Mouse (Mus musculus) midbrain, embryonic 11.5 days (tissue): Measurements from ENCODE around the gene Zfp979. TPM values are rescaled to one million over a fixed set of nuclear protein-coding genes. Genes with fewer than 3 reads are reported as not detected.
"Not testable (repeated sequence)": the region's sequence is repeated elsewhere in the genome, so short reads cannot be mapped to it uniquely, and the experiment has no call there.

Source experiments
- ATAC-seq: fragments of 200-750 bp; cut with Nextera tagmentation; 2 replicates; pipeline ENCODE4 v1.8.0; 2017; ENCODE audit warnings: moderate TSS enrichment, moderate library complexity; ENCODE audit not compliant: low FRiP score
- DNase-seq: peaks from one replicate; pipeline ENCODE4 v3.0.0; 2015; ENCODE audit warnings: low spot score; ENCODE audit errors: missing footprints
- H3K27ac ChIP-seq: fragments of 300-500 bp; sonication (generic); 2 replicates; pipeline ENCODE4 v1.5.1; 2014; ENCODE audit warnings: low read depth, low read length
- H3K27me3 ChIP-seq: fragments of 300-500 bp; sonication (generic); 2 replicates; pipeline ENCODE4 v1.6.1; 2014; ENCODE audit warnings: mild to moderate bottlenecking, low read length, moderate library complexity, mixed read lengths; ENCODE audit not compliant: control insufficient read depth, insufficient read depth
- H3K36me3 ChIP-seq: fragments of 300-500 bp; sonication (generic); 2 replicates; pipeline ENCODE4 v1.6.1; 2014; ENCODE audit warnings: mild to moderate bottlenecking, low read length, moderate library complexity, mixed read lengths; ENCODE audit not compliant: control insufficient read depth, insufficient read depth
- H3K4me1 ChIP-seq: fragments of 300-500 bp; sonication (generic); 2 replicates; pipeline ENCODE4 v1.6.1; 2014; ENCODE audit warnings: low read length; ENCODE audit not compliant: control insufficient read depth, insufficient read depth
- H3K4me2 ChIP-seq: fragments of 300-500 bp; sonication (generic); 2 replicates; pipeline ENCODE4 v1.6.1; 2014; ENCODE audit warnings: mild to moderate bottlenecking, moderate library complexity
- H3K4me3 ChIP-seq: fragments of 300-500 bp; sonication (generic); 2 replicates; pipeline ENCODE4 v1.5.1; 2014; ENCODE audit warnings: low read depth, low read length
- H3K9ac ChIP-seq: fragments of 300-500 bp; sonication (generic); 2 replicates; pipeline ENCODE4 v1.6.1; 2014; ENCODE audit warnings: low read length
- H3K9me3 ChIP-seq: fragments of 300-500 bp; sonication (generic); 2 replicates; pipeline ENCODE4 v1.6.1; 2016; ENCODE audit warnings: low read length; ENCODE audit not compliant: control insufficient read depth
- WGBS: fragments of 180-500 bp; shearing (Covaris S2); extraction: QIAGEN DNeasy Blood & Tissue Kit; methylation state at CpG from one replicate; pipeline ENCODE4 v1.1.7; 2014; 5-methylcytosine and 5-hydroxymethylcytosine counted together
- polyA plus RNA-seq: library from polyadenylated mRNA; unstranded; fragments of >200 nt; fragmentation: Nextera tagmentation; extraction: Ambion mirVana; gene quantifications from 2 replicates; pipeline ENCODE4 v1.2.1, GENCODE M21; 2014

The Zfp979 gene
- polyA plus RNA-seq = 2.8 and 3.1 TPM in 2 replicates

DNA sequence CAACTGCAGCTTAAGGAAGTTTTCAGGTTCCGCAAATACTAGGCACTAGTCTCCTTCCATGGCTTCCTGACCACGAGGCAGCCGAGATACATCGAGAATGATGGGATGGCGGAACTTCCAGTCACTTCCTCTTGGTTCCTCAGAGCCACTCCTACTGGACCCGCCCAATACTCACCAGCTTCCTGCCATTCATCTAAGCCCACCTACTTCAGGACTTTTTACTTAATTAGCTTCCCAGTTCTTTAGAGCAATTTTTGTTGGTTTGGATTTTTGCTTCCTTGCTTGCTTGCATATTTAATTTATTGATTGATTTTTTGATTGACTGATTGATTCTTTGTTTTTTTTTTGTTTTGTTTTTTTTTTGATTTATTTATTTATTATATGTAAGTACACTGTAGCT, at the start of gene Zfp979:
TSS of gene Zfp979 (minus strand) at position 101 of the 400 bp plus-strand sequence.
- H3K4me3 ChIP-seq, H3K27me3 ChIP-seq, DNase-seq, H3K4me1 ChIP-seq, H3K9me3 ChIP-seq, H3K27ac ChIP-seq, ATAC-seq, H3K36me3 ChIP-seq, H3K9ac ChIP-seq, H3K4me2 ChIP-seq: not testable (repeated sequence)
- WGBS = no CpG with 5 or more reads among the region's 6 CpGs

DNA sequence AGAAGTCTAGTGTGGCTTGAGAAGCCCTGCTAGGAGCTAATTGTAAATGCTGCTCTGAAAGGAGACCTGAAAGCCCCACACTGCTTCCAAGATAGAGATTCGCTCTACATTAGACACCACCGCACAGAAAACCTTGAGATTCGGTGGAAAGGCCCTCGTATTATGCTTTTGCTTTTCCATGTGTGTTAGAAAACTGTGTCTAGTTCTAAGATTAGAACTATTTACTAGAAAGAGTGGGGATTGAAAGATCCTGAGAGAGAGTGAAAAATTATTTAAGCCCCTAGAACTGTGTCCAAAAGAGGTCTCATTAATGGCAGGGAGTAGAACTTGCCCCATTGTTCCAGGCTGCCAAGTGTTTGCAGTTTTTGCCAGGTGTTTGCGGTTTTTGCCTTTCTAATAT, 12.9 kb upstream of the Zfp979 start:
- H3K27ac ChIP-seq, H3K4me1 ChIP-seq, H3K9me3 ChIP-seq, H3K36me3 ChIP-seq, H3K9ac ChIP-seq, H3K4me3 ChIP-seq, H3K4me2 ChIP-seq, ATAC-seq, H3K27me3 ChIP-seq: not testable (repeated sequence)
- peak; percentile 12 for DNase-seq
- 90% methylated on average over 4 of the region's 5 CpGs for WGBS

DNA sequence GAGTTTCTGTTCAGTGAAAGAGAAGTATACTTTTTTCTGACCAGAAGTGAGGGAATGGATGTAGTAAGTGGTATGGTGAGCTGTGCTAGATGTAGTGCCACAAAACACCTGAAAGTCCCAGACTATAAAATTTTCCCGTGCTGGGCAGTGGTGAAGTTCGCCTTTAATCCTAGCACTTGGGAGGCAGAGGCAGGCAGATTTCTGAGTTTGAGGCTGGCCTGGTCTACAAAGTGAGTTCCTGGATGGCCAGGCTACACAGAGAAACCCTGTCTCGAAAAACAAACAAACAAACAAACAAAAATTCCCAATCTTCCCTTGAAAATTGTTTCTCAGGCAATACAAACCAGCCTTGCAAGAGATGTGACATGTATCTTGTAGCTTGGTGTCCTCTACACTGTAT, 5.1 kb upstream of the Zfp979 start:
- not testable (repeated sequence) for ATAC-seq

DNA sequence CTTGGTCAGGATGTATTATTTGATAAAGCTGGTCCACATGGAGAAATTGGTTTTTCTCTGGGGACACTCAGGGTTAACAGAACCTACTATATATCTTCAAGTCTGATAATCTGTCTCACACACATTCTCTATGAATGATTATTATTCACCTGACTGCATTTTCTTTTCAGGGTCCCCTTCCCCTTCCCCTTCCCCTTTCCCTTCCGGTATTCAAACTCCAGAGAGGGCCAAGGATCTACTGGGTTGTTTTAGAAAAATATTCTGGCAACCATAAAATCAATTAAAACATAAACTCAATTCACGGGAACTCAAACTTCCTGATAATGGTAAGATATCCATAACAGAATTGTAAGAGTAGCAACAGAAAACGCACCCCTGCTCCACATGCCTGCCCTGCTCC, 381 bp downstream of the Zfp979 start:
- WGBS = 43% methylated on average over 2 of the region's 3 CpGs
- DNase-seq = not testable (repeated sequence)

More for the DNA sequence above, 5.1 kb upstream of the Zfp979 start:
- H3K4me1 ChIP-seq, H3K4me2 ChIP-seq, H3K9ac ChIP-seq, H3K27me3 ChIP-seq, H3K27ac ChIP-seq, H3K4me3 ChIP-seq, H3K9me3 ChIP-seq, DNase-seq, H3K36me3 ChIP-seq: not testable (repeated sequence)
- WGBS = no CpG with 5 or more reads among the region's 3 CpGs

DNA sequence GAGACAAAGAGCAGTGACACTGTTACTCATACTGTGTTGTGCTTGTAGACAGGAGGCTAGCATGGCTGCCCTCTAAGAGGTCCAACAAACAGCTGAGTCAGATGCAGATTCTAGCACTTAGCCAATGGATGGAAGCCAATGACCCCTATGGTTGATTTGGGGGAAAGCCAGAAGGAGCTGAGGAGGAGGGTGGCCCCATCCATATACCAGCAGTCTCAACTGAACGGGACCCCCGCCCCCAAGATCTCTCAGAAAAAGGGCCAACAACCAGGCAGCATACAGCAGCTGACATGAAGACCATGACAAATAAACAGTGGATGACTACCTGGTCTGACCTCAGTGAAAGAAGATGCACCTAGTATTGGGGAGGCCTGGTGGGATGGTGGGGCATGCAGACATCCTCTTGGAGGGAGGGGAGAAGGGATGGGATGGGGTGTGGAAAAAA, 8.5 kb downstream of the Zfp979 start:
- not testable (repeated sequence) for H3K4me3 ChIP-seq, H3K9me3 ChIP-seq, DNase-seq, H3K36me3 ChIP-seq, H3K27ac ChIP-seq, H3K27me3 ChIP-seq, H3K4me2 ChIP-seq, H3K9ac ChIP-seq, H3K4me1 ChIP-seq
- peak; percentile 77 for ATAC-seq
- WGBS = no CpG with 5 or more reads among the region's 2 CpGs

More for the DNA sequence above, 381 bp downstream of the Zfp979 start:
- not testable (repeated sequence) for H3K4me2 ChIP-seq, H3K9ac ChIP-seq, H3K36me3 ChIP-seq, H3K27ac ChIP-seq, H3K4me1 ChIP-seq, H3K9me3 ChIP-seq, H3K4me3 ChIP-seq, H3K27me3 ChIP-seq
- ATAC-seq = 0 out of 2 replicates have a peak, but pooled peaks have one; percentile 50

DNA sequence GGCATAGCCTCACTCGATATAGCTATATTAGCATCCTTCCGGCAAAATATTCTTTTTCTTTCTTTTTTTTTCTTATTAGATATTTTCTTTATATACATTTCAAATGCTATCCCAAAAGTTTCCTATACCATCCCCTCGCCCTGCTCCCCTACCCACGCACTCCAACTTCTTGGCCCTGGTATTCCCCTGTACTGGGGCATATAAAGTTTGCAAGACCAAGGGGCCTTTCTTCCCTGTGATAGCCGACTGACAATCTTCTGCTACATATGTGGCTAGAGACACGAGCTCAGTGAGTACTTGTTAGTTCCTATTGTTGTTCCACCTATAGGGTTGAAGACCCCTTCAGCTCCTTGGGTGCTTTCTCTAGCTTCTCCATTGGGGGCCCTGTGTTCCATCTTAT, 35.8 kb downstream of the Zfp979 start:
- not testable (repeated sequence) for H3K4me3 ChIP-seq, DNase-seq, H3K9me3 ChIP-seq, H3K4me2 ChIP-seq, H3K4me1 ChIP-seq, H3K27me3 ChIP-seq, ATAC-seq, H3K27ac ChIP-seq, H3K9ac ChIP-seq, H3K36me3 ChIP-seq
- 90% methylated on average over 6 of the region's 6 CpGs for WGBS

DNA sequence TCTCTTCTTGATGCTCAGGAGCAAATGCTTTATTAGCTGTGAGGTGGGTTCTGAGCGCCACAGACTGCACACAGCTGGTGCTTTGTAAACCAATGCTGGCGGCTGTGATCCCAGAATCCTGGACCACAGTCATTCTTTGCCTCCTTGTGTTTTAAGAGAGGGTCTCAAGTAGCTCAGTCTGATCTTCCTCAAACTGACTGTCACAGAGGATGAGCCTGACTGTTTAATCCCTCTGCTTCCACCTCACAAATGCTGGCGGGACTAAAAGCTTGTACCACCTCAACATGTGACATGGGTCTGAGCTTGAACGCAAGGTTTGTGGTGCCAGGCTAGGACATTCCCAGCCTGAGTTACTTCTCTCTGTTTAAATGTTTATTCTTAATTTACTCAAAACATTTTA, 36.8 kb downstream of the Zfp979 start:
- Histone ChIP-seq H3K9me3 (no peaks in the 10 kb centered on the region; the same call in 1 of the 2 replicates), H3K4me2 (no peak overlapping the region), H3K27me3 (no peaks in the 10 kb centered on the region), H3K36me3 (no peaks in the 10 kb centered on the region), H3K4me1 (no peaks in the 10 kb centered on the region), H3K4me3 (no peak overlapping the region), H3K27ac (no peak overlapping the region), H3K9ac (no peak overlapping the region)
- no peak for ATAC-seq
- 81% methylated on average over 4 of the region's 4 CpGs for WGBS
- peak; percentile 79 for DNase-seq

DNA sequence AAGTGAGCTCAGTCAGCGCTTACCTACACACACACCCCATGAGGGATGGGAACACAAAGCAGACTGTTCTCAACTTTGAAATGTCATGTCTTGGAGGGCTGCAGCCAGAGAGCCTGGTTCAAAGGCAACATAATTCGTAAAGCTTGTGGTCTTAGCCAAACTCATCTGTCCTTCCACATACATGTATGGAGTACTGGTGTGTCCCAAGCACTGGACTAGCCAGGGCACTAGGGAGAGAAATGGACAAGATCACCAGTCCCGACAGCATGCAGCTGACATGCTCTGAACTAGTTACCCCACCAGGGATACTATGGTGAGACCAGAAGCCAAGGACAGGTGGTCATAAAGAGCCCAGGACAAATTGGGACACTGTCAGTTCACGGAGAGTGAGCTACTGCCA, 38.5 kb downstream of the Zfp979 start:
- Histone ChIP-seq H3K9me3 (0 out of 2 replicates have a peak, but pooled peaks cover 3% of the 10 kb centered on the region), H3K4me3 (no peak overlapping the region), H3K27ac (no peak overlapping the region), H3K36me3 (no peaks in the 10 kb centered on the region), H3K9ac (no peak overlapping the region), H3K27me3 (no peaks in the 10 kb centered on the region), H3K4me2 (no peak overlapping the region), H3K4me1 (no peaks in the 10 kb centered on the region)
- ATAC-seq (no peak), DNase-seq (peak; percentile 64)
- WGBS = 83% methylated on average over 4 of the region's 4 CpGs

DNA sequence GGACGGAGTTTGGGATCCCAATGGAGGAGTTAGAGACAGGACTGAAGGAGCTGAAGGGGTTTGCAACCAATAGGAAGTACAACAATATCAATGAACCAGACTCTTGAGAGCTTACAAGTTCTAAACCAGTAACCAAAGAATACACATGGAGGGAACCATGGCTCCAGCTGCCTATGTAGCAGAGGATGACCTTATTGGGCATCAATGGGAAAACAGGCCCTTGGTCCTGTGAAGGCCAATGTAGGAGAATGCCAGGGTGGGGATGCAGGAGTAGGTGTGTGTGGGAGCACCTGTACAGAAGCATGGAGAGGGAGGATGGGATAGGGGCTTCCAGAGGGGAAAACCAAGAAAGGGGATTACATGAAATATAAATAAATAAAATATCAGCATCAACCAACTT, 40.4 kb downstream of the Zfp979 start:
- H3K27ac ChIP-seq = no peak overlapping the region
- no peak overlapping the region for H3K9ac ChIP-seq
- 41% methylated on average over 1 of the region's 1 CpGs for WGBS
- no peaks in the 10 kb centered on the region for H3K4me1 ChIP-seq
- 0 out of 2 replicates have a peak, but pooled peaks cover 3% of the 10 kb centered on the region for H3K9me3 ChIP-seq
- H3K36me3 ChIP-seq = no peaks in the 10 kb centered on the region
- peak; percentile 60 for DNase-seq
- no peak overlapping the region for H3K4me2 ChIP-seq
- ATAC-seq = no peak
- H3K27me3 ChIP-seq = no peaks in the 10 kb centered on the region
- no peak overlapping the region for H3K4me3 ChIP-seq
